Mouse (Mus musculus): Measurements from ENCODE around the gene Pam.

GRCm38 (mm10) chr1:98028468-98028867 lies 67.0 kb downstream of the Pam start:
- TF ChIP-seq POLR2A (IDR thresholded peaks at IDR 0.05; ENCODE audit: borderline replicate concordance, low read depth, low read length), result no peak
- no peak for TF ChIP-seq CTCF (IDR thresholded peaks at IDR 0.05; ENCODE audit: low read depth, low read length)
